Mouse (Mus musculus) olfactory bulb, adult 2 months (tissue): Measurements from ENCODE around the gene Fnbp1l.

Experiments used
- CTCF ChIP-seq: fragments of 200-500 bp; IDR thresholded peaks from 2 replicates; pipeline ENCODE4 v1.5.1; 2012; ENCODE audit warnings: low read depth, mild to moderate bottlenecking, low read length, moderate library complexity; ENCODE audit not compliant: insufficient read depth
- POLR2A ChIP-seq: fragments of 200-500 bp; IDR thresholded peaks from 2 replicates; pipeline ENCODE4 v1.6.1; 2012; ENCODE audit warnings: mild to moderate bottlenecking, low read depth, low read length, moderate library complexity; ENCODE audit not compliant: insufficient read depth

DNA sequence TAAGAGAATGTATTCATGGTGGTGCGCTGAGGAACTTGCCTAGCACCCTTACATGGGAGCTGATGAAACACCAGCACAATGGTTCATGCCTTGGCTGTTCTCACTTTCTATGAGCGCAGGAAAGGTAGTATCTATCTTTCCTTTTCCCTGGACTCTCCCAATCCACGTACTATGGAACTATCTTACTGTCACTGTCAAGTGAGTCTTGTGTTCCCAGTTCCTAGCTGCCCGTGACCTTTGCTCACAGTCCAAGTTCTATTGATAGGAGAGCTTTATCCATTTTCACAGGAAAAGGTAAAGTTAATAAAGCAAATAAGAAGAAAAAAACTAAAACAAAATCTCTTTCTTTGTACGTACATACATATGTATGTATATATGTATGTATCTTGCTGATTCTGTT is 28.7 kb downstream of the Fnbp1l start:
- TF ChIP-seq POLR2A (no peak), CTCF (no peak)
